Mouse (Mus musculus): Measurements from ENCODE around the gene Dnase2b.

The Dnase2b gene

GRCm38 (mm10) chr3:146615496-146615895, at the start of gene Dnase2b:
TSS of gene Dnase2b (minus strand) at chr3:146615596.
- DNase-seq (ENCODE audit: low read depth, low spot score): no peak

GRCm38 (mm10) chr3:146661907-146662306, 46.5 kb upstream of the Dnase2b start:
- no peak for DNase-seq (ENCODE audit: low read depth, low spot score)

- no peak for DNase-seq (ENCODE audit: low read depth, low spot score)
Measured at GRCm38 (mm10) chr3:146661001-146661400, 45.6 kb upstream of the Dnase2b start.

- no peak for DNase-seq (ENCODE audit: low read depth, low spot score)
Measured at GRCm38 (mm10) chr3:146659321-146659720, 43.9 kb upstream of the Dnase2b start.

DNA sequence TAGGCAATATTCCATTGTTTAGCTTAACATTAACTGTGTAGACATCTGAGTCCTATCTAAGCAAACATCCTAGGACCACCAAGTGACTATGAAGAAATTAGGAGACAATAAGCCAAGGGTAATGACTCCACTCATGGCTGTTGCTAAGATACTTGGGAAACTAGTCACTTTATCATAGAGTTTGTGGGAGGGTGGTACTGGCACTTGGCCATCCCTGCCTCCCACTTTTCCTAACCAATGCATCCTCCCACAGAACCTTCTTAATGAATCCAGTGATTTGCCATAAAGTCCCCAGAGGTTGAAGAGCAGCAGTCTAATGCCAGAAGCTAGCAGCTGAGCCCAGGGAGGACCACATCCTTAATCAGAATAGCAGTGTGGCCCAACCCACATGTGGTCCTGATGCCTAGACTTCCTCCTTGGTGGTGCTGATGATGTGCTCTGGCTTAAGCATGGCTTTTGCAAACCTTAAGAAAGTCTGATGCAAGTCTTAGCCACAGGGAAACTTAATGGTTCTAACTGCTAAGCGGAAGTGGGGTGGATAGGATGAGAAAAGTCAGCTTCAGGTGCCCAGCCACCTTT, 42.8 kb upstream of the Dnase2b start:
- no peak for DNase-seq (ENCODE audit: low read depth, low spot score)

DNA sequence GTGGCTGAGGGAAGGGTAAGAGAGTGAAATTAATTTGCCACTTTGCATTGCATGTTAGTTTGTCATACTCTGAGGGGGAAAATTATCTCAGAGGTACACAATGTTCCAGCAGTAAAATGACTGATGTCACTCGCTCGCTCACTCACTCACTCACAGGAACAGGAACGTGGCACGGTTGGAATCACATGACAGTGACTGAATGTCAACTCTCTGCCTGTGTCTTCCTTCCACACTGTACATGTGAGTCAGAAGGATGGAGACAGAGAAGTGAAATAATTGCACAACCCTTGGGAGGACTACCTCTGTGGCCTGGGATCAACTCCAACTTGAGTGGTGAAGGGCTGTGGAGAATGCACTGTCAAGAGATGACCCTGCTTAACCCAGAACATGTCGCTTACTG, 42.0 kb upstream of the Dnase2b start:
- no peak for DNase-seq (ENCODE audit: low read depth, low spot score)

DNA sequence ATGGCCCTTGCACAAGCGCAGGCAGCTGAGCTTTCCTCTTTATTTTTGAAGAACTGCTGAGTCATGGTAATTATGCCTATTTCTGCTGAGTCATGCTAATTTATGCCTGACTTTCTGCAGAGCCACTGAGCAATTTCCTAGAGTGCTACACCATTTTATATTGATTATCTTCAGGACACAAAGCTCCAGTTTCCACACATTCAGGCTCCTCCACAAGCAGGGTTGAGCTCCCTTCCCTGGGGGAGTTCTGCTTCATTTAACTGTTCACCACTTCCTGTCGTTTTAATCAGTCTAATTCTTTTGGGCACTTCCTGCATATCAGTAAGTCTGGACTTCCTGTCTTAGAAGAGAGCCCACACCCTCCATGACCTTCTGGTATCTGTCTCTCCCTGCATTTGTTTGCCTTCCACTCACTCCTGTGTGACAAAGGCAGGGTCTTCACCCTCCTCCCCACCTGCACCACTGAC, 39.7 kb upstream of the Dnase2b start:
- DNase-seq (ENCODE audit: low read depth, low spot score): no peak

DNA sequence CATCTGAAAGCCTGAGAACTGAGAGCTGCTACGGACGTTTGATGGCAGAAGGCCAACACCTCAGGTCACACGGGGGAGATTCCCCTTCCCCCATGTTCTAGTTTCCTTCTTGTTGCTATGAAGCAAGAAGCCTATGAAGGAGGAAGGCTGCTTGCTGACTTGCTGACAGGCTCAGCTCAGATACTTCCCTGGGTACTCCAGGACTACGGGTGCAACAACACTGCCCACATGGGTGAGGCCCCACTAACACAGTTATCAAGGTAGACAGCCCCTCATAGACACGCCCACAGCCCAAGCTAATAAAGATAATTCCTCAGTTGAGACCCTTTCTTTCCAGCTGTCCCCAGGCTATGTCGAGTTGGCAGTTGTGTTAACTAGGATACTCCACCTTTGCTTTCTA, 38.3 kb upstream of the Dnase2b start:
- no peak for DNase-seq (ENCODE audit: low read depth, low spot score)

- DNase-seq (ENCODE audit: low read depth, low spot score): no peak
Measured at GRCm38 (mm10) chr3:146652431-146652830, 37.0 kb upstream of the Dnase2b start.

DNA sequence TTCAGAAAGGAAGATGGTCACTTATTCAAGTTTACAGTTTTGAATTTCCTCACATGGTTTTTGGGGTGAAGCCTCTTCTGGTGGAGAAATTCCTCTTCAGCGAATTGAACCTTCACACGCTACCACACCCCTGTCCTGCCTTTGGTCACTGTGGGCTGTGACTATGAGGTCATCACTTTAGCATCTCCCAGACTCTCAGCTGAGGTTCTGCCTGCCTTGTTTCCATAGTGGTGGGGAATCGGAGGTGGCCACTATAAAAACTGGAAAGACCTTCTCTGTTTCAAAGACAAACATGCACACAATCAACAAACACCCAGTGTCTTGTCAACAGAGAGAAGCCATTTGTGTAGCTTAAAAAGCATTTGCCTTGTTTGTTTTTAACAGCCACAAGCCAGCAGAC, 35.8 kb upstream of the Dnase2b start, which contains the start of gene 4930503B20Rik:
4930503B20Rik (minus strand) TSS at position 101 of the 400 bp plus-strand sequence.
- no peak for DNase-seq (ENCODE audit: low read depth, low spot score)

- no peak for DNase-seq (ENCODE audit: low read depth, low spot score)
Measured at GRCm38 (mm10) chr3:146650716-146651115, 35.3 kb upstream of the Dnase2b start.

DNA sequence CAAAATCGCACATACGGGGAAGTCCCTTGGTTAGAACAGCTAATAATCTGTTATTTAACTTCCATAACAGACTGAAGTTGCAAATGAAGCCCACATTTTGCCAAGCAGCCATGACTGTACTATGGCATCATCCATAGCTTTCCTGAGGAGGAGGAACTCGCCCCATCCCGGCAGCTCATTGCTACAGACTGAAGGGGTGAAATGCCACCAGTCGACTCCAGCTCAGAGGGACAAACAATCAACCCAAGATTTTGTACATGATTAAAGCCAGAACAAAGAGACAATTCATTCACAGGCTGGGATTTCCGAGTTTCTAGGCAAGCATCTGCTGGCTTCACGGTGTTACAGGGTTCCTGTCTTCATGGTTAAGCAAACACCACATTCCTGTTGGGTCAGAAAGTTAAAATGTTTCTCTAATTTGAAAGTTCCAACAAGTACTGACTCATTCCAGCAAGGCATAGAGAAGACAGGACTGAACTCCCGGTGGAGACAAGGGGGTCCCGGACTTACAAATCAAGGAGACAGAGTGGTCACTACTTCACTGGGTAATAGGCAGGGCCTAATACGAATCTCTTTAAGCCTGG, 34.0 kb upstream of the Dnase2b start:
- DNase-seq (ENCODE audit: low read depth, low spot score): no peak

DNA sequence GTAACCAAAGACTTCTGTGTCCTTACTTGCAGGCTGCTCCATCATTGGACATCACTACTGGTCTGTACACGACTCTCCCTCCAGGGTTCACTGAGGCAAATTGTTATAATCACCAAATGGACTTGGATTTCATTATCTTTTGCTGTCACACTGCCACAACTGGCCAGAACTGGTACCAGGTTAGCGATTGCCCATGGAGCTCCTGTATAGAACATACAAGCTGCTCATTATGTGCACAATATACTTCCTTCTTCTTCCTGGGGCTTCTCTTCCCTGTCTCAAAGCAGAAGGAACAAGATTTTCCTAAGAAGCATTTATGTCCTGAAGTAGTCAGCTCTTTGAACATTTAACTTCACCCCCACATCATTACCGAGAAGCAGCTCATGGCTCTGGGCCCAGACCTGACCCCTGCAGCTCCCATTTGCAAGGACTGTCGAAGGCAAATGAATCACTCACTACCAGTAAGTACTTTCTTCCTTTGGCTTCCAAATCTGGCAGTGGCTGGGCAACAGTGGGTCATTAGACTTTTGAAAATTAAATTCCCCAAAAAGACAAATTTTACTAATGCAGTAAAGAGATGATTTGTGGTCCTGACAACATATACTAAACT, 26.5 kb upstream of the Dnase2b start:
- DNase-seq (ENCODE audit: low read depth, low spot score): no peak

GRCm38 (mm10) chr3:146632506-146632905, 17.1 kb upstream of the Dnase2b start:
- no peak for DNase-seq (ENCODE audit: low read depth, low spot score)

- no peak for DNase-seq (ENCODE audit: low read depth, low spot score)
Measured at GRCm38 (mm10) chr3:146628227-146628982, 13.0 kb upstream of the Dnase2b start.

GRCm38 (mm10) chr3:146625766-146626165, 10.4 kb upstream of the Dnase2b start:
- DNase-seq (ENCODE audit: low read depth, low spot score): no peak

GRCm38 (mm10) chr3:146621966-146622365, 6.6 kb upstream of the Dnase2b start:
- no peak for DNase-seq (ENCODE audit: low read depth, low spot score)

DNA sequence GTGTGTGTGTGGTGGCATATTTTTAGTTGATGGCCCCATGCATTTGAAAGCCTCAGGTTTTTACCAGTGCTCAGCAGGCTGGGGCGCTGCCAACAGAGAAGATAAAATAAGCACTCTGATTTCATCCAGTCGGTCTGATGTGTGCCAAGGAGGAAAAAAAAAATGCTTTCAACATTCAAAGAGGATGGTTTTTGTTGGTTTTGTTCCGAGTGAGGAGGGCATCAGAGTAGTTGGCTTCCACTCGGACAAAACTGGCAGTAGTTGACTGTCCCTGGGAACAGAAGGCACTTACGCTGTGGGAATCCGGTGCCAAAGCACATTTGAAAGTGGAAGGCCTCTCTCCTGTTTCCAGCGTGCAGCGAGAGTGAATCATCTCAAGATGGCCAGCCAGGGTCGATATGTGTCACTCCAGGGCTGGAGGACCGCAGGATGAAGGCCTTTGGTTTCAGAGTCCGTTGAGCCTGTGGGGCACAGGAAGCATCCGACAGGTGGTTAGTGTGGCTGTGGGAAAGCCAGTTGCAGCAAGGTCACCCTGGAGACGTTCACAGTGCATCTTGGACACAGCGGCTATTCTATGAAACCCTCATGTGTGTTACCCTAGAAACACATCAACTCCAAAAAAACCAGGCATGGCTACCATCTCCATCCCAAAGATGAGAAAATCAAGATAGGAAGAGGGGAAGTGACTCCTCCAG, 5.3 kb upstream of the Dnase2b start:
- no peak for DNase-seq (ENCODE audit: low read depth, low spot score)

- DNase-seq (ENCODE audit: low read depth, low spot score): no peak
Measured at GRCm38 (mm10) chr3:146620101-146620500, 4.7 kb upstream of the Dnase2b start.

- DNase-seq (ENCODE audit: low read depth, low spot score): no peak
Measured at GRCm38 (mm10) chr3:146618357-146618756, 3.0 kb upstream of the Dnase2b start.

DNA sequence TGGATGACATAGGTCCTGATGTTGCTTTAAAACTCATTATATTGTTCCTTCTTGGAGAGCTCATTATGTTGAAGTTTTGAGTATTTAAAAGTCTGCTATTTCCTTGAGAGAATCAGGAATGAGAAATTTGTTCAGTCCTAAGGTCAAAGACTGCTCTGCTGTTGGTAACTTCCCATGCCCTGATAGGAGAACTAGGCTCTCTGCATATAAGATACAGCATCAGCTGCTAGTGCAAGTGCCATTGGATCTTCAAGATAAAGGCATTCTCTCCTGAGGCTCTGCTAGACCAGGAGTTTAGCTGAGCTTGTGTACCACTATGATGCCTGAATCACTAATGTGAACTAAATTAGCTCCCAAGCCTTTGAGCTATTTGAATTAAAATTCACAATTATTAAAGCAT, 2.5 kb upstream of the Dnase2b start:
- DNase-seq (ENCODE audit: low read depth, low spot score): no peak
